Mouse (Mus musculus) megakaryocyte-erythroid progenitor cell, adult 5-6 weeks (primary cell): ENCODE data around the gene Thap3. TPM values are rescaled to one million over a fixed set of nuclear protein-coding genes. Genes with fewer than 3 reads are reported as not detected.

Experiments
- ATAC-seq: replicated peaks from 2 replicates; pipeline ENCODE4 v1.8.0; 2016; ENCODE audit warnings: mild to moderate bottlenecking, inconsistent platforms; ENCODE audit not compliant: severe bottlenecking, poor library complexity, low FRiP score, low TSS enrichment
- total RNA-seq, 2 experiments: library from RNA; stranded (forward) in 1 of 2; stranded (reverse) in 1 of 2; fragments of 200-1000, 215-1000 nt in 1 of 2; fragments of >200 nt in 1 of 2; fragmentation: Nextera tagmentation in 1 of 2; gene quantifications; 2 replicates each; pipeline ENCODE4 v1.2.3; 2014 to 2017

Thap3 gene
- total RNA-seq, 2 experiments from 2014 or later: 1.4 to 2.1 TPM

GRCm38 (mm10) chr4:151946211-151946610, 42.6 kb downstream of the Thap3 start:
- ATAC-seq: no peak

DNA sequence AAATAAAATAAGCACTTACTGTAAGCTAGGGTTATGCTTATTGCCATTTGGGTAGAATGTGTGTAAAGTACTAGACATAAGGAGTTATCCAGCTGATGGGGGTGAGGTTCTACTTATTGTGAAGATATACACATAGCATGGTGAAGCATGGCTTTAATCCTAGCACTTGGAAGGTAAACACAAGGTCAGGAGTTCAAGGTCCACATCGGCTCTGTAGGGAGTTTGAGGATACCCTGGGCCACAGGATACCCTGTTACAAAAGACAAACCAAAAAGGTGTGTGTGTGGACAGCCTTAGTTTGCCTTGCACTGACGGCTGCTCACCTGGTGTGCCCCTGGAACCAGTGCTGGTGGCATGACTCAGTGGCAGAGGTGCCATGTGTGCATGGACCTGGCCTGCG, 50.7 kb downstream of the Thap3 start:
- no peak for ATAC-seq

DNA sequence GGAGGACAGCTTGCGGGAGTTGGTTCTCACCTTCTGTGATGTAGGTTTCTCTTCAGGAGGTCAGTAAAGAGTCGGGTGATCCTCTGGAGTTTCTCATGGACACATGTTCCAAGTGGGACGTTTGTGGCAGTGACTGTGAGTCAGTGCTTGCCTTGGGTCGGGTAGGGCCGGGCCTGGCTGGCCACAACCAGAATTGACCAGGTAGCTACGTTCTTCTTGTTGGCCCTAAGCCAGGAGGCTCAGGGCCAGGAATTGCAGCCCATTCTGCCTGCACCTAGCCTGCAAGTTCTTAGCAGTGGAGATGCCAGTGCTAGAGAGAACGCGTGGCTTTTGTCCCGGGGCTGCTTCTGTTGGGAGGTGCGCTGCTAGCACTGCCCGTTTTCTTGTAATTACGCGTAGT, 51.4 kb downstream of the Thap3 start:
- no peak for ATAC-seq

GRCm38 (mm10) chr4:151934215-151934572, 54.6 kb downstream of the Thap3 start:
- peak; percentile 13; the same call in 1 of the 2 replicates for ATAC-seq

GRCm38 (mm10) chr4:151933505-151934214, 55.1 kb downstream of the Thap3 start, which contains the start of gene Dnajc11:
TSS of gene Dnajc11 (plus strand) at chr4:151933691.
- ATAC-seq: peak; percentile 71

Other genes starting within 250 kb of the Thap3 start
- 68.4 and 92.8 TPM in 2 replicates for gene Camta1, start 127.1 kb downstream of the Thap3 start, total RNA-seq (2014; fragmentation: Nextera tagmentation)
- gene Camta1, start 127.1 kb downstream of the Thap3 start, total RNA-seq (2017): 23.0 and 52.1 TPM in 2 replicates
- 108 and 114 TPM in 2 replicates for gene Dnajc11, start 55.3 kb downstream of the Thap3 start, total RNA-seq (2014; fragmentation: Nextera tagmentation)
- gene Dnajc11, start 55.3 kb downstream of the Thap3 start, total RNA-seq (2017): 85.8 and 110 TPM in 2 replicates
- 0.15 and 0.52 TPM in 2 replicates for gene Phf13, start 7.3 kb upstream of the Thap3 start, total RNA-seq (2014; fragmentation: Nextera tagmentation)
- 0.09 and 1.5 TPM in 2 replicates for gene Phf13, start 7.3 kb upstream of the Thap3 start, total RNA-seq (2017)
- gene Klhl21, start 19.8 kb upstream of the Thap3 start, total RNA-seq (2014; fragmentation: Nextera tagmentation): 7.0 and 7.6 TPM in 2 replicates
- 5.1 and 8.3 TPM in 2 replicates for gene Klhl21, start 19.8 kb upstream of the Thap3 start, total RNA-seq (2017)
- 6.6 and 27.2 TPM in 2 replicates for gene Zbtb48, start 38.7 kb upstream of the Thap3 start, total RNA-seq (2014; fragmentation: Nextera tagmentation)
- 7.0 and 10.6 TPM in 2 replicates for gene Zbtb48, start 38.7 kb upstream of the Thap3 start, total RNA-seq (2017)
- gene Tas1r1, start 49.6 kb upstream of the Thap3 start, total RNA-seq (2014; fragmentation: Nextera tagmentation): 0.74 TPM in 1 of 2 replicates, not detected in the other
- 0.88 TPM in 1 of 2 replicates, not detected in the other for gene Tas1r1, start 49.6 kb upstream of the Thap3 start, total RNA-seq (2017)
- 64.3 and 67.6 TPM in 2 replicates for gene Nol9, start 50.3 kb upstream of the Thap3 start, total RNA-seq (2014; fragmentation: Nextera tagmentation)
- gene Nol9, start 50.3 kb upstream of the Thap3 start, total RNA-seq (2017): 45.2 and 60.8 TPM in 2 replicates
- gene Plekhg5, start 83.5 kb upstream of the Thap3 start, total RNA-seq (2014; fragmentation: Nextera tagmentation): 8.9 and 15.6 TPM in 2 replicates
- gene Plekhg5, start 83.5 kb upstream of the Thap3 start, total RNA-seq (2017): 6.8 and 7.1 TPM in 2 replicates
- not detected in 2 replicates for gene Tnfrsf25, start 126.9 kb upstream of the Thap3 start, total RNA-seq (2014; fragmentation: Nextera tagmentation)
- gene Tnfrsf25, start 126.9 kb upstream of the Thap3 start, total RNA-seq (2017): not detected in 2 replicates
- 2.9 and 5.7 TPM in 2 replicates for gene Espn, start 163.4 kb upstream of the Thap3 start, total RNA-seq (2014; fragmentation: Nextera tagmentation)
- gene Espn, start 163.4 kb upstream of the Thap3 start, total RNA-seq (2017): 2.2 and 3.1 TPM in 2 replicates
- 0.35 TPM in 1 of 2 replicates, not detected in the other for gene Hes2, start 169.9 kb upstream of the Thap3 start, total RNA-seq (2014; fragmentation: Nextera tagmentation)
- not detected in 2 replicates for gene Hes2, start 169.9 kb upstream of the Thap3 start, total RNA-seq (2017)
- 33.8 and 42.9 TPM in 2 replicates for gene Acot7, start 189.1 kb upstream of the Thap3 start, total RNA-seq (2014; fragmentation: Nextera tagmentation)
- 25.3 and 38.1 TPM in 2 replicates for gene Acot7, start 189.1 kb upstream of the Thap3 start, total RNA-seq (2017)